Mouse (Mus musculus) lung, embryonic 14.5 days (tissue): ENCODE results near the gene Abi3bp. TPM values are rescaled to one million over a fixed set of nuclear protein-coding genes. Genes with fewer than 3 reads are reported as not detected.

ENCODE experiments used
- ATAC-seq: fragments of 200-750 bp; cut with Nextera tagmentation; 2 replicates; pipeline ENCODE4 v1.8.0; 2017; ENCODE audit warnings: mild to moderate bottlenecking, moderate TSS enrichment, moderate library complexity; ENCODE audit not compliant: insufficient read depth
- DNase-seq: peaks from one replicate; pipeline ENCODE4 v3.0.0-alpha.2; 2015
- H3K27ac ChIP-seq: fragments of 300-500 bp; sonication (generic); 2 replicates; pipeline ENCODE4 v1.5.1; 2014; ENCODE audit warnings: low read depth, mild to moderate bottlenecking, moderate library complexity
- H3K27me3 ChIP-seq: fragments of 300-500 bp; sonication (generic); 2 replicates; pipeline ENCODE4 v1.6.1; 2014; ENCODE audit warnings: low read length, control low read depth; ENCODE audit not compliant: insufficient read depth
- H3K36me3 ChIP-seq: fragments of 300-500 bp; sonication (generic); 2 replicates; pipeline ENCODE4 v1.6.1; 2014; ENCODE audit warnings: control low read depth; ENCODE audit not compliant: insufficient read depth
- H3K4me1 ChIP-seq: fragments of 300-500 bp; sonication (generic); 2 replicates; pipeline ENCODE4 v1.6.1; 2014; ENCODE audit warnings: antibody characterized with exemption, control low read depth; ENCODE audit not compliant: insufficient read depth
- H3K4me2 ChIP-seq: fragments of 300-500 bp; sonication (generic); 2 replicates; pipeline ENCODE4 v1.6.1; 2014; ENCODE audit warnings: mild to moderate bottlenecking
- H3K4me3 ChIP-seq: fragments of 300-500 bp; sonication (generic); 2 replicates; pipeline ENCODE4 v1.5.1; 2014; ENCODE audit warnings: low read depth, low read length
- H3K9ac ChIP-seq: fragments of 300-500 bp; sonication (generic); 2 replicates; pipeline ENCODE4 v1.6.1; 2014
- H3K9me3 ChIP-seq: fragments of 300-500 bp; sonication (generic); 2 replicates; pipeline ENCODE4 v1.6.1; 2016; ENCODE audit warnings: low read depth, low read length, control low read depth
- CTCF ChIP-seq: IDR thresholded peaks from 2 replicates; pipeline ENCODE4 v1.5.1; 2016; ENCODE audit warnings: antibody characterized with exemption, low read depth
- WGBS: fragments of 180-500 bp; shearing (Covaris S2); extraction: QIAGEN DNeasy Blood & Tissue Kit; methylation state at CpG from one replicate; pipeline ENCODE4 v1.1.7; 2014; 5-methylcytosine and 5-hydroxymethylcytosine counted together
- polyA plus RNA-seq: library from polyadenylated mRNA; unstranded; fragments of >200 nt; fragmentation: Nextera tagmentation; extraction: Ambion mirVana; gene quantifications from 2 replicates; pipeline ENCODE4 v1.2.1, GENCODE M21; 2014

The Abi3bp gene
- polyA plus RNA-seq, 1 experiment from 2014 or later, result 18.1 TPM

DNA sequence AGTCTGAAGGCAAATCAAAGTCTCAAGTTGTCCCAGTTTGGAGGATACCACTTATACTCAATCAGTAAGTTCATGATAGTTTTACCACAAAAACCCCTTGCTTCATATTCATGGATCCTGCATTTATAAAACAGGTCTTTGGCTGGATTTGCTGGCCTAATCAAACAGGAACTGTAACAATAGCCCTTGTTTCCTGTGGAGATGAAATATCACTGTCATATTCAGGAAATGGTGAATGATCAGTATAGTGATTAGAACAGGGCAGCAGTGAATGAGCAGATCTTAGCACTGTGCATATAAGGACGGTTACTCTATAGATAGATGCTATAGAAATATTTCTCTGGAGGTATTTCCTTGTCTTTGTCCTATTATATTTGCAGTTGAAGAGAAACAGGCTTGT lies 25.8 kb upstream of the Abi3bp start:
- Histone ChIP-seq H3K27ac (no peak overlapping the region), H3K4me1 (no peaks in the 10 kb centered on the region), H3K36me3 (no peaks in the 10 kb centered on the region), H3K9ac (no peak overlapping the region), H3K4me2 (no peak overlapping the region), H3K9me3 (peaks cover 6% of the 10 kb centered on the region; the same call in 1 of the 2 replicates), H3K27me3 (no peaks in the 10 kb centered on the region), H3K4me3 (no peak overlapping the region)
- DNase-seq (no peak), ATAC-seq (0 out of 2 replicates have a peak, but pooled peaks have one; percentile 49)
- TF ChIP-seq CTCF, result no peak
- 77% methylated on average over 1 of the region's 1 CpGs for WGBS

DNA sequence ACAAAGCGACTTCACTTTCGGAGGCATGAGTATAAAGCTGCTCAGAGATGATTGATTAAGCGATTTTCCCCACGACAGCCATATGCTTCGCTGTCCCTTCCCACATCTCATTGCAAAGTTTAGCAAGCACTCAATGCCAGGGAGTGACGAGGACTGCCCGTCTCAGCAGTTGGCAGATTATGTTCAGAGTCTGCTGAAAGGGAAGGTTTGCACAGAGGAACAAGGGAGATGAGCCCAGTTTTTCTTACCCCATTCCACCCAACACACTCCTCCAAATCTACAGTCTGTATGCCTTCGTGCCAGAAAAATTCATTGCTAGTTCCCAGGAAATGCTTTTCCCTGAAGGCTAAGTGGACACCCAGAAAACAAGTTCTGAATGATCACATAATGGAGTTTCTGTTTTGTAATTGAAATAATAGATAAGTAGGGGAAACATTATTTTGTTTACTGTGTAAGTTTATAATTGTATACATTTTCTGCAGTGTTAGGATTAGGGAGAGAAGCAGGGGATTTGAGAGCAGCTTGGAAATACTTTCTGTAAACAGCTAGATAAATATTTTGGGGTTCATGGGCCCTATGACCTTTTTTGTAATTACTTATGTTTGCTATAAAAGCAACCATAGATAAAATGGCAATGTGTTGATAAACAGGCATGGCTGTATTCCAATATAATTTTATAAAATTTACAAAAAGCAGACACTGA lies 19.5 kb upstream of the Abi3bp start:
- no peaks in the 10 kb centered on the region for H3K27me3 ChIP-seq
- peak overlapping the region; percentile 67 for H3K27ac ChIP-seq
- ATAC-seq (peak; percentile 86), DNase-seq (peak; percentile 80)
- H3K4me3 ChIP-seq, result no peak overlapping the region
- H3K9me3 ChIP-seq, result no peaks in the 10 kb centered on the region
- H3K4me2 ChIP-seq, result peak overlapping the region; percentile 46
- H3K4me1 ChIP-seq, result no peaks in the 10 kb centered on the region
- no peak overlapping the region for H3K9ac ChIP-seq
- TF ChIP-seq CTCF, result no peak
- 27% methylated on average over 8 of the region's 8 CpGs for WGBS
- H3K36me3 ChIP-seq, result no peaks in the 10 kb centered on the region

DNA sequence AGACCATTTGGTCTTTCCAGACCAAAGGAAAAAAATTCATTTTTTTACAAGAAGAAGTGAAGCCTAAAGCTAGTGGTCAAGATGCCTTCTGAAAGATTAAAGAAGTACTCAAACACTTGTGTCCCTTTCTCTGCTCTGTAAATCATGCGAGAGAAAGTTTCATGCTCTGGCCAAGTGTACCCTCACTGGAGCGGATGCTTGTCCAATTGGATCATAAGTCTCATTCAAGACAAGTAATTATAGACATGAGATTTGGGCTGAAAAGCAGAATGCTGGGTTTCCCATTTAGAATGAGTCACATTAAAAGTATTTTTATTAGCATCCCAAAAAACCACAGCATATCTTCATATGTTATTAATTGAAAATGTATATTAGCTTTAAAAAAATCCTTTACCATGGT lies 4.5 kb upstream of the Abi3bp start:
- Histone ChIP-seq H3K27ac (no peak overlapping the region), H3K9me3 (no peaks in the 10 kb centered on the region), H3K36me3 (no peaks in the 10 kb centered on the region), H3K4me3 (no peak overlapping the region), H3K4me2 (no peak overlapping the region), H3K27me3 (no peaks in the 10 kb centered on the region), H3K9ac (no peak overlapping the region), H3K4me1 (no peaks in the 10 kb centered on the region)
- ATAC-seq (no peak), DNase-seq (no peak)
- WGBS, result 91% methylated on average over 2 of the region's 2 CpGs
- no peak for TF ChIP-seq CTCF

DNA sequence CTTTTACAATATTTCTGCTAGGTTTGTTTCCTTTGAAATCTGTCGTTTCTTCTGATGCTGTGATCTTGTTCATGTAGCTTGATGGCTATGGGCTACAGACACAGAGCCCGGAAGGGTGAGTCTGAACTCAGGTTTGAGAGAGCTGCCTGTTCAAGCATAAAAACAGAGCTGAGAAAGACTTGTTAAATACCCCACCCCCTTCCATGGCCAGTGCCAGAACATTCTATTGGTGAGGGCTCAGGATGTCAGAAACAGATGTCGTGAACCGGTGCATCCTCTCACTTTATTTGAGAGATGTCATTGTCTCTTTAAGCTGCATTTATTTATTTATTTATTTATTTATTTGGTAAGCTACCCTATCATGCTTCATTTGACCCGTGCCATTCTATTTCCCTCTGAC lies 2.0 kb upstream of the Abi3bp start:
- WGBS, result 61% methylated on average over 5 of the region's 5 CpGs
- no peak overlapping the region for H3K4me2 ChIP-seq
- TF ChIP-seq CTCF, result no peak
- no peak for ATAC-seq
- no peaks in the 10 kb centered on the region for H3K4me1 ChIP-seq
- no peak for DNase-seq
- no peaks in the 10 kb centered on the region for H3K9me3 ChIP-seq
- H3K27ac ChIP-seq, result no peak overlapping the region
- no peaks in the 10 kb centered on the region for H3K27me3 ChIP-seq
- no peak overlapping the region for H3K9ac ChIP-seq
- no peak overlapping the region for H3K4me3 ChIP-seq
- H3K36me3 ChIP-seq, result no peaks in the 10 kb centered on the region

GRCm38 (mm10) chr16:56478575-56479191 lies 1.0 kb downstream of the Abi3bp start:
- 9% methylated on average over 12 of the region's 12 CpGs for WGBS
- H3K36me3 ChIP-seq, result no peaks in the 10 kb centered on the region
- peak overlapping the region; percentile 35 for H3K4me3 ChIP-seq
- H3K27me3 ChIP-seq, result no peaks in the 10 kb centered on the region
- H3K27ac ChIP-seq, result peak overlapping the region; percentile 75
- ATAC-seq (peak; percentile 50), DNase-seq (peak; percentile 70)
- no peaks in the 10 kb centered on the region for H3K9me3 ChIP-seq
- no peak for TF ChIP-seq CTCF
- H3K4me2 ChIP-seq, result peak overlapping the region; percentile 64
- H3K9ac ChIP-seq, result peak overlapping the region; percentile 53
- H3K4me1 ChIP-seq, result no peaks in the 10 kb centered on the region

DNA sequence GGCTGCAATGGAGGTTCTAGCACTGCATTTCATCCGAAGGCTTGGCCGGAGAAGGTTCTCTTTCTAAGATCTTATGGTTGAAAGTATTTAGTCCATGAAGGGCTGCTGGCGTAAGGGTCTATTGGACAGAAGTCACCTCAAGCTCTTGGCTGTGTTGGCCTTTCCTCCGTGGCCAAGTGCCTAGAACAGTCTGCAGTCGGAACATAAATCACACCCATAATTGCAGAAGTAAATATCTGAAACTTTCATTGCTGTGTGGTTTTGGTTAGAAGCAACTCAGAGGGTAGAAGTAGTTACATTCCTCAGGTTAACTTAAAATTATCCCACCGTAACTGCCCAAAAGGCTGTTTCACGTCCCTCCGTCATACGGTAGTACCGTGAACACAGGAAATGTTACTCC lies 5.8 kb downstream of the Abi3bp start:
- ATAC-seq (no peak), DNase-seq (no peak)
- Histone ChIP-seq H3K36me3 (no peaks in the 10 kb centered on the region), H3K9ac (no peak overlapping the region), H3K27ac (no peak overlapping the region), H3K9me3 (no peaks in the 10 kb centered on the region), H3K4me3 (no peak overlapping the region), H3K4me1 (0 out of 2 replicates have a peak, but pooled peaks cover 6% of the 10 kb centered on the region), H3K27me3 (no peaks in the 10 kb centered on the region), H3K4me2 (no peak overlapping the region)
- WGBS, result 86% methylated on average over 10 of the region's 10 CpGs
- no peak for TF ChIP-seq CTCF

DNA sequence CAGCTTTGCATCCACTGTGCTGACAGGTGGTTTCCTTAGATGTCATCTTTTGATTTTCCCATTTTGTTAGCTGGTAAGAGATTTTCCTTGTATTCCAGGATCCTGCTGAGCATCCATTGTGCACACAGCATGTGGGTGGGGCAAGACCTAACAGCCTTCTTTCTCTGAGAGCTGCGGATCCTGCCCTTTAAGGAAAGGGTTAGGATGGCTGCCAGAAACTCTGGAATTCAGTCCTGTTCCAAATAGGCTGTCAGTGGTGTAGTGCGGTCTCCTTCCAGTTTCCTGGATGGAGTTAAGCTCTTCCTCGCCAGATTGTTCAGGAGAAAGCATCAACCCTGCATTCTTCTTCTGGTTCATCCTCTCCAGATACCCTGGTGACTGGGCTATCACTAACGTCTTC lies 8.8 kb downstream of the Abi3bp start:
- H3K36me3 ChIP-seq, result no peaks in the 10 kb centered on the region
- peak; percentile 87 for DNase-seq
- no peak overlapping the region for H3K4me3 ChIP-seq
- no peak overlapping the region for H3K27ac ChIP-seq
- ATAC-seq, result peak; percentile 82; the same call in 1 of the 2 replicates
- H3K9me3 ChIP-seq, result no peaks in the 10 kb centered on the region
- H3K27me3 ChIP-seq, result no peaks in the 10 kb centered on the region
- 0 out of 2 replicates have a peak, but pooled peaks cover 6% of the 10 kb centered on the region for H3K4me1 ChIP-seq
- H3K4me2 ChIP-seq, result no peak overlapping the region
- TF ChIP-seq CTCF, result no peak
- 38% methylated on average over 4 of the region's 4 CpGs for WGBS
- no peak overlapping the region for H3K9ac ChIP-seq
